Mouse (Mus musculus) brown adipose tissue, adult 24 weeks (tissue): Measurements from ENCODE around the gene Cyb5d2. TPM values are rescaled to one million over a fixed set of nuclear protein-coding genes. Genes with fewer than 3 reads are reported as not detected.

Experiments used
- H3K27ac ChIP-seq: fragments of 200-500 bp; replicated peaks from 2 replicates; pipeline ENCODE4 v1.5.1; 2012; ENCODE audit warnings: low read depth, mild to moderate bottlenecking, low read length
- H3K4me1 ChIP-seq: fragments of 200-500 bp; 2 replicates; pipeline ENCODE4 v1.6.1; 2012; ENCODE audit warnings: low read length, mixed read lengths; ENCODE audit not compliant: control insufficient read depth, insufficient read depth, insufficient read length
- H3K4me3 ChIP-seq: fragments of 200-500 bp; 2 replicates; pipeline ENCODE4 v1.5.1; 2012; ENCODE audit warnings: low read depth, mild to moderate bottlenecking, low read length, moderate library complexity; ENCODE audit not compliant: insufficient read depth
- polyA plus RNA-seq: library from polyadenylated mRNA; stranded (reverse); fragments of >200 nt; gene quantifications from 2 replicates; pipeline ENCODE4 v1.2.4, GENCODE M21; 2012; ENCODE audit not compliant: missing spikeins, insufficient read depth, insufficient read length

Gene Cyb5d2
- 17.2 and 18.7 TPM in 2 replicates for polyA plus RNA-seq

- peak within 1 kb of the TSS; percentile 96 for H3K27ac ChIP-seq
- peaks cover 6% of the 10 kb centered on the region; the same call in 1 of the 2 replicates for H3K4me1 ChIP-seq
- peak within 1 kb of the TSS; percentile 90 for H3K4me3 ChIP-seq
Observed at GRCm38 (mm10) chr11:72795455-72796295, at the start of gene Cyb5d2, which contains the start of gene Zzef1. Gene Cyb5d2, minus strand, starts transcription at chr11:72796142. Gene Zzef1, plus strand, starts transcription at chr11:72796226.

DNA sequence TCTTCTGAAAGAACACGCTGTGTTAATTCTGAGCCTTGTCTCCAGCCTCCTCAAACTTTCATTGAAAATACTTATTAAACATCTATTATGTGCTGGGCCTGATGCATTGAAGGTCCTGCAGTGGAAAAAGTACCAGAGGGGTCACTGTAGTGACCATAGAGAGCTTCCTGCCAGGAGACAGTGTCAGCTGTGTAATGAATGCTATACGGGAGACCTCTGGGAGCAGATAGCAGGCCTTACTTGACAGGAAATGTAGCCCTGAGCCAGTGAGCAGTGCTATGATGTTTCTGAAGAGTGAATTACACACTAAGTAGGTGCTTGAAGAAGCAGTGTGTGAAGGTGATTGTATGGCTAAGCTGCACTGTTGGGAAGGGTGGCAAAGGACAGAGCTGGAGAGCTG lies 49.6 kb upstream of the Cyb5d2 start:
- no peaks in the 10 kb centered on the region for H3K4me1 ChIP-seq
- H3K27ac ChIP-seq, result no peak overlapping the region
- H3K4me3 ChIP-seq, result no peak overlapping the region

DNA sequence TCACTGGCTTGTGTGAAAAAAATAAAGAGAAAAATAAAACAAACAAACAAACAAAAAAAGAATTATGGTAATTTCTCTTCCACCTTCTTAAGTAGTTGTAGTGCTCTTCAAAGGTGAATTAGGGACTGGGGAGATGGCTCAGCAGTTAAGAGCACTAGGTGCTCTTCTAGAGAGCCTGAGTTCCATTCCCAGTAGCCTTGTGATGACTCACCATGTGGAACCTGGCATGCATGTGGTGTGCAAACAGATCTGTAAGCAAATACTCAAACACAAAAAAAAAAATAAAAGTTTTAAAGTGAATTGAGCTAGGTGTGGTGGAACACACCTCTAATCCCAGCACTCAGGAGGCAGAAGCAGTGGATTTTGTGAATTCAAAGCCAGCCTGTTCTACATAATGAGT lies 47.6 kb upstream of the Cyb5d2 start:
- no peak overlapping the region for H3K27ac ChIP-seq
- no peaks in the 10 kb centered on the region for H3K4me1 ChIP-seq

GRCm38 (mm10) chr11:72842731-72843130 lies 46.8 kb upstream of the Cyb5d2 start:
- Histone ChIP-seq H3K4me1 (no peaks in the 10 kb centered on the region), H3K27ac (no peak overlapping the region), H3K4me3 (no peak overlapping the region)

More for the DNA sequence above, 47.6 kb upstream of the Cyb5d2 start:
- no peak overlapping the region for H3K4me3 ChIP-seq

GRCm38 (mm10) chr11:72829869-72830268 lies 33.9 kb upstream of the Cyb5d2 start:
- no peak overlapping the region for H3K27ac ChIP-seq
- H3K4me3 ChIP-seq, result no peak overlapping the region
- no peaks in the 10 kb centered on the region for H3K4me1 ChIP-seq

DNA sequence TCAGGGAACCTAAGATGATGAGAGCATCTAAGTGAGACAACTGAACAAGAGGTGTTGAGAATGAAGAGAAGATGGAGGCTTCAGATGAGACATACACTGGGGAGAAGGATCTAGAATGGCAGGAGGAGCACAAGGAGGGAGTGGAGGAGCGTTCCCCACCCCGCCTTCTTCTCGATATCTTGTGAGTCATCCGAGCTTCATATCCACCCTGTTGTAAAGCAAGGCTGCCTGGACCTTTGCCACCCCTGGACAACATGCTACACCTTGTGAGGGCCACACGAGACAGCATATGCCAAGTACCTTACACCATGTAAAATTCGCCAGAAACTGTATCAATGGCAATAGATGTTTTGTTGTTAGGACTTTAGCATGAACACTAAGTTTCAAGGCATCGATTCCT lies 25.1 kb upstream of the Cyb5d2 start:
- no peaks in the 10 kb centered on the region; the same call in 1 of the 2 replicates for H3K4me1 ChIP-seq
- no peak overlapping the region for H3K4me3 ChIP-seq
- H3K27ac ChIP-seq, result no peak overlapping the region

- Histone ChIP-seq H3K4me3 (no peak overlapping the region), H3K4me1 (no peaks in the 10 kb centered on the region; the same call in 1 of the 2 replicates), H3K27ac (no peak overlapping the region)
Observed at GRCm38 (mm10) chr11:72818067-72818466, 22.1 kb upstream of the Cyb5d2 start.

GRCm38 (mm10) chr11:72816859-72817258 lies 20.9 kb upstream of the Cyb5d2 start:
- Histone ChIP-seq H3K27ac (no peak overlapping the region), H3K4me1 (no peaks in the 10 kb centered on the region; the same call in 1 of the 2 replicates), H3K4me3 (no peak overlapping the region)

DNA sequence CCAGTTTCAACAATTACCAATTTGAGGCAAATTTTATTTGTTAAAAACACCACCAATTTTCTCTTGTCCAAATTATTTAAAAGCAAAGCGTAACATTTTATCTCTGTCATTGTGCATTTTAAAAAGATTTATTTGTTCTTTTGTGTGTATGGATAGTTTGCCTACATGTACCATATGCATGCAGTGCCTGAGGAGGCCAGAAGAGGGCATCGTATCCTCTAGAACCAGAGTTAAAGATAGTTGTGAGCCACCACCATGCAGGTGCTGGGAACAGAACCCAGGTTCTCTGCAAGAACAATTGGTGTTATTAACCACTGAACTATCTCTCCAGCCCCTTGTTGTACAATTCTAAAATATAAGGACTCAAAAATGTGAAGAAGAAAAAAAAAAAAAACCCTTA lies 18.2 kb upstream of the Cyb5d2 start:
- Histone ChIP-seq H3K4me3 (no peak overlapping the region), H3K27ac (no peak overlapping the region), H3K4me1 (no peaks in the 10 kb centered on the region; the same call in 1 of the 2 replicates)

- H3K4me1 ChIP-seq, result no peaks in the 10 kb centered on the region; the same call in 1 of the 2 replicates
- no peak overlapping the region for H3K4me3 ChIP-seq
- no peak overlapping the region for H3K27ac ChIP-seq
Observed at GRCm38 (mm10) chr11:72813687-72814086, 17.7 kb upstream of the Cyb5d2 start.

DNA sequence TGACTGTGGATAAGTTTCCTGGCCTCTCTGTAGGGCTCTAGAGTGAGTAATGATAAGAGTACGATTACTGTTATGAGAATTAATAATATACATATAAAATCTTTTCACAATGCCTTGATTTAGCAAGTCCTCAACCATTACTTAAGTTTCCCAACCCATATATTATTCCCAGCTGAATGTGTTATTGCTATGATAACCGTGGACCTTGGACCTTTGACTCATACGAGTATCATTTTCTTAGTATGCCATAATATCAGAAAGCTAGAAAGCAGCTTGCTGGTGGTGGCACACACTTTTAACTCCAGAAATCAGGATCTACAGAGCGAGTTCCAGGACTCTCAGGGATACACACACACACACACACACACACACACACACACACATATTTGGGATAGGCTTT lies 12.1 kb upstream of the Cyb5d2 start:
- peaks cover 5% of the 10 kb centered on the region for H3K4me1 ChIP-seq
- H3K4me3 ChIP-seq, result no peak overlapping the region
- no peak overlapping the region for H3K27ac ChIP-seq

- no peak overlapping the region for H3K27ac ChIP-seq
- H3K4me3 ChIP-seq, result no peak overlapping the region
- peaks cover 10% of the 10 kb centered on the region for H3K4me1 ChIP-seq
Observed at GRCm38 (mm10) chr11:72806556-72806955, 10.6 kb upstream of the Cyb5d2 start.

DNA sequence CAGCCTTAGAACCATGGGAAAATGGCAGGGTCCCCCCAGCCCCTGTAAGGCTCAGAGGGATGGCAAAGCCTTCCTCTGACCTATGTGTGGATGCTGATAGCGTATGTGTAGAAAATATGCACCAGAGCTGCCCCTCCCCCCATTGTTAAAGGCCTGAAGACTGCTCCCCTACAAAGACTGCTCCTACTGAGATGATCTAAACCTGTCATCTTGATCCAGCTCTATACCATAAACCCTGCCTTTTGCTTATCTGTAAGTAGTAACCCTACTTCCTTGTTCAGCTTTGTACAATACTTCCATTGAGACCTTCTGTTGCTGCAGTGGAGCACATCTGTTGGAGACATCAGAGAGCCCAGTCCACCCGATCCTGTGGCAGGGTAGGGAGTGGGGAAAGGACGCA lies 9.3 kb upstream of the Cyb5d2 start:
- Histone ChIP-seq H3K4me1 (peaks cover 10% of the 10 kb centered on the region), H3K4me3 (no peak overlapping the region), H3K27ac (no peak overlapping the region)

DNA sequence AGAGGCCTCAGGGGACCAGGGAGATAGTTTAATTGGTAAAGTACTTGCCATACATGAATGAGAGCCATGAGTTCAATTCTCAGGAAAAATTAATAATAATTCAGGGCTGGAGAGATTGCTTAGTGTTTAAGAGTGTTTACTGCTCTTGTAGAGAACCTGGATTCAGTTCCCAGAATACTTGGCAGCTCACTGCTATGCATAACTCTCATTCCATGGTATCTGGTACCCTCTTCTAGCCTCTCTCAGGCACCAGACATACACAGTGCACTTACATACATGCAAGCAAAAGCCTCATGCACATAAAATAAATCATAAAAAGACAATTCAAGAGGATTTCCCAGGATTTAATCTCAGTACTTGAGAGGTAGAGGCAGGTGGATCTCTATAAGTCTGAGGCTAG lies 8.6 kb upstream of the Cyb5d2 start:
- H3K27ac ChIP-seq, result no peak overlapping the region
- peaks cover 10% of the 10 kb centered on the region for H3K4me1 ChIP-seq
- no peak overlapping the region for H3K4me3 ChIP-seq

GRCm38 (mm10) chr11:72803038-72803437 lies 7.1 kb upstream of the Cyb5d2 start:
- H3K4me3 ChIP-seq, result no peak overlapping the region

DNA sequence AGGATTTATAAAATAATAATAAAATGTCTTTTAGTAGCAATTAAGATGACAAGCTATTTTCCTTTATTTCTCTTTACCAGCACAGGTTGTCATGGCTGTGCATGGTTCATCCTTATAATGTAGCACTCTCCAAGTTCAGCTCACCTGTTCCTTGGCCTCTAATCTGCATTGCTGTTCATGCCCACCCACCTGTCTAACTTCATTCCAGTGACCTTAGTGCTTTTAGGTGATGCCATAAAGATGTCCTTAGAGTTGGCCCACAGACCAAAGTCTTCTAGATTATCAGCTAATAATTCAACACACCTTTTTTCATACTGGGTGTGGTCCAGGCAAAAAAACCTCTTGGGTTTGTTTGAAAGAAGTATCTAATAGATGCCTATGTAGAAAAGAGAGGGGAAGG lies 5.2 kb upstream of the Cyb5d2 start:
- Histone ChIP-seq H3K27ac (no peak overlapping the region), H3K4me1 (peaks cover 15% of the 10 kb centered on the region), H3K4me3 (no peak overlapping the region)

More at GRCm38 (mm10) chr11:72803038-72803437, 7.1 kb upstream of the Cyb5d2 start:
- Histone ChIP-seq H3K4me1 (peaks cover 17% of the 10 kb centered on the region), H3K27ac (no peak overlapping the region)
